Mouse (Mus musculus) MEL (cell line): ENCODE results near the gene Tmem151a. TPM values are rescaled to one million over a fixed set of nuclear protein-coding genes. Genes with fewer than 3 reads are reported as not detected.
A peak's percentile ranks its signal among the peaks of the same experiment; 100 is the strongest.

ENCODE experiments used
- DNase-seq: peaks from one replicate; pipeline ENCODE4 v3.0.0; 2011; ENCODE audit warnings: low read depth, low spot score
- H3K27ac ChIP-seq: 2 replicates; pipeline ENCODE4 v1.5.1; 2012; ENCODE audit warnings: low read depth, mild to moderate bottlenecking, control low read depth, low read length, moderate library complexity; ENCODE audit not compliant: control insufficient read depth
- H3K27me3 ChIP-seq, 2 experiments: fragments of 150-350 bp in 1 of 2; sonication (generic) in 1 of 2; 2 replicates each; pipeline ENCODE4 v1.6.1; 2012; ENCODE audit warnings: low read length in 2 of 2, mild to moderate bottlenecking in 2 of 2, improper control_type of control experiment in 1 of 2, moderate library complexity in 1 of 2; ENCODE audit not compliant: insufficient read depth in 2 of 2, control insufficient read depth in 1 of 2
- H3K36me3 ChIP-seq, 2 experiments: 2 replicates each; pipeline ENCODE4 v1.6.1; 2012 to 2014; ENCODE audit warnings: low read length in 2 of 2, improper control_type of control experiment in 1 of 2, inconsistent platforms in 1 of 2, mild to moderate bottlenecking in 1 of 2; ENCODE audit not compliant: insufficient read depth in 2 of 2, control insufficient read depth in 1 of 2
- H3K4me1 ChIP-seq, 2 experiments: fragments of 150-350 bp in 1 of 2; sonication (generic) in 1 of 2; 2 replicates each; pipeline ENCODE4 v1.6.1; 2012; ENCODE audit warnings: low read length in 2 of 2, improper control_type of control experiment in 1 of 2, mild to moderate bottlenecking in 1 of 2; ENCODE audit not compliant: insufficient read depth in 2 of 2, control insufficient read depth in 1 of 2
- H3K4me3 ChIP-seq, 2 experiments: fragments of 150-350 bp in 1 of 2; sonication (generic) in 1 of 2; 2 replicates each; pipeline ENCODE4 v1.5.1; 2012; ENCODE audit warnings: low read depth in 2 of 2, low read length in 2 of 2, mild to moderate bottlenecking in 2 of 2, moderate library complexity in 2 of 2, control low read depth in 1 of 2, improper control_type of control experiment in 1 of 2; ENCODE audit not compliant: control insufficient read depth in 1 of 2, insufficient read depth in 1 of 2
- H3K79me2 ChIP-seq: 2 replicates; pipeline ENCODE4 v1.6.1; 2012; ENCODE audit warnings: mild to moderate bottlenecking, low read length, moderate library complexity; ENCODE audit not compliant: control insufficient read depth, poor library complexity, insufficient read depth
- H3K9ac ChIP-seq: 2 replicates; pipeline ENCODE4 v1.6.1; 2012; ENCODE audit warnings: low read depth, mild to moderate bottlenecking, control low read depth, low read length, moderate library complexity; ENCODE audit not compliant: control insufficient read depth, poor library complexity, severe bottlenecking
- H3K9me3 ChIP-seq: fragments of 150-350 bp; sonication (generic); replicated peaks from 2 replicates; pipeline ENCODE4 v1.6.1; 2012; ENCODE audit warnings: mild to moderate bottlenecking, low read length, improper control_type of control experiment, moderate library complexity; ENCODE audit not compliant: insufficient read depth
- CHD2 ChIP-seq: IDR thresholded peaks from 2 replicates; pipeline ENCODE4 v1.6.1; 2011; ENCODE audit warnings: low read length, improper control_type of control experiment
- CTCF ChIP-seq, 3 experiments: IDR thresholded peaks in 2 of 3; conservative IDR thresholded peaks in 1 of 3; 2 replicates each; pipeline ENCODE4 v1.5.1; 2011 to 2012; ENCODE audit warnings: low read length in 3 of 3, low read depth in 2 of 3, mild to moderate bottlenecking in 2 of 3, improper control_type of control experiment in 1 of 3, inconsistent platforms in 1 of 3, mixed read lengths in 1 of 3, moderate library complexity in 1 of 3; ENCODE audit not compliant: control insufficient read depth in 1 of 3, insufficient read depth in 1 of 3, poor library complexity in 1 of 3, severe bottlenecking in 1 of 3
- E2F4 ChIP-seq: IDR thresholded peaks from 2 replicates; pipeline ENCODE4 v1.6.1; 2011; ENCODE audit warnings: low read depth, low read length, improper control_type of control experiment, borderline replicate concordance
- ETS1 ChIP-seq: IDR thresholded peaks from 2 replicates; pipeline ENCODE4 v1.6.1; 2012; ENCODE audit warnings: low read depth, mild to moderate bottlenecking, inconsistent platforms, low read length, improper control_type of control experiment, moderate library complexity
- GABPA ChIP-seq: IDR thresholded peaks from 2 replicates; pipeline ENCODE4 v1.6.1; 2012; ENCODE audit warnings: low read depth, mild to moderate bottlenecking, inconsistent platforms, low read length, improper control_type of control experiment, moderate library complexity
- HCFC1 ChIP-seq: IDR thresholded peaks from 2 replicates; pipeline ENCODE4 v1.6.1; 2012; ENCODE audit warnings: low read depth, mild to moderate bottlenecking, inconsistent platforms, low read length, improper control_type of control experiment, moderate library complexity
- KAT2A ChIP-seq: conservative IDR thresholded peaks from 2 replicates; pipeline ENCODE4 v1.6.1; 2012; ENCODE audit warnings: low read depth, low read length, improper control_type of control experiment, inconsistent platforms
- MXI1 ChIP-seq: IDR thresholded peaks from 2 replicates; pipeline ENCODE4 v1.6.1; 2011; ENCODE audit warnings: mild to moderate bottlenecking, low read depth, low read length, improper control_type of control experiment
- MYB ChIP-seq: IDR thresholded peaks from 2 replicates; pipeline ENCODE4 v1.6.1; 2011; ENCODE audit warnings: mild to moderate bottlenecking, low read depth, low read length, improper control_type of control experiment
- POLR2A ChIP-seq, 2 experiments: IDR thresholded peaks; 2 replicates each; pipeline ENCODE4 v1.6.1; 2011 to 2012; ENCODE audit warnings: low read length in 2 of 2, mild to moderate bottlenecking in 2 of 2, control low read depth in 1 of 2, improper control_type of control experiment in 1 of 2, low read depth in 1 of 2, moderate library complexity in 1 of 2; ENCODE audit not compliant: control insufficient read depth in 1 of 2, insufficient read depth in 1 of 2, poor library complexity in 1 of 2
- POLR2AphosphoS5 ChIP-seq: IDR thresholded peaks from 2 replicates; pipeline ENCODE4 v1.6.1; 2012; ENCODE audit warnings: low read depth, borderline replicate concordance, mild to moderate bottlenecking, inconsistent platforms, low read length, moderate library complexity, mixed read lengths
- TBP ChIP-seq: IDR thresholded peaks from 2 replicates; pipeline ENCODE4 v1.8.0; 2011; ENCODE audit warnings: low read depth, low read length, improper control_type of control experiment
- TCF12 ChIP-seq: IDR thresholded peaks from 2 replicates; pipeline ENCODE4 v1.6.1; 2014; ENCODE audit warnings: low read depth, mild to moderate bottlenecking, inconsistent platforms, low read length, improper control_type of control experiment, moderate library complexity
- UBTF ChIP-seq: IDR thresholded peaks from 2 replicates; pipeline ENCODE4 v1.6.1; 2012; ENCODE audit warnings: low read depth, mild to moderate bottlenecking, inconsistent platforms, low read length, improper control_type of control experiment, moderate library complexity, borderline replicate concordance; ENCODE audit not compliant: insufficient read depth
- ZMIZ1 ChIP-seq: IDR thresholded peaks from 2 replicates; pipeline ENCODE4 v1.6.1; 2012; ENCODE audit warnings: low read depth, mild to moderate bottlenecking, inconsistent platforms, low read length, improper control_type of control experiment, moderate library complexity
- polyA plus RNA-seq, 2 experiments: library from polyadenylated mRNA; stranded (reverse) in 1 of 2; unstranded in 1 of 2; fragments of >175 nt in 1 of 2; fragments of >200 nt in 1 of 2; gene quantifications; 2 replicates each; pipeline versions ENCODE4 v1.2.1 to v1.2.4; 2012; ENCODE audit warnings: low replicate concordance in 2 of 2, low read depth in 1 of 2; ENCODE audit not compliant: insufficient read length in 2 of 2, insufficient read depth in 1 of 2, missing spikeins in 1 of 2
- total RNA-seq: library from RNA; depleted of rRNA; stranded (reverse); fragments of 300-350 nt; gene quantifications from 2 replicates; pipeline ENCODE4 v1.2.3, GENCODE M21; 2012

Tmem151a gene
- total and polyA plus RNA-seq, 3 experiments: 0.63 TPM; not detected in 2

GRCm38 (mm10) chr19:5051031-5051430 is 34.3 kb downstream of the Tmem151a start:
- Histone ChIP-seq H3K27me3 (no peaks in the 10 kb centered on the region), H3K9ac (no peak overlapping the region), H3K79me2 (no peaks in the 10 kb centered on the region), H3K27ac (no peak overlapping the region), H3K9me3 (no peaks in the 10 kb centered on the region), H3K4me1 (peaks cover 7 to 14% of the 10 kb centered on the region in 2 experiments; a peak in 3 of 4 replicates), H3K4me3 (no peak overlapping the region), H3K36me3 (peaks cover 2 to 7% of the 10 kb centered on the region in 2 experiments; a peak in 3 of 4 replicates)
- no peak for TF ChIP-seq UBTF
- no peak for TF ChIP-seq MYB
- TF ChIP-seq CHD2: no peak
- TF ChIP-seq TBP: no peak
- DNase-seq: no peak

GRCm38 (mm10) chr19:5050047-5050905 is 35.1 kb downstream of the Tmem151a start, which contains the start of gene Rin1:
TSS of gene Rin1 (plus strand) at chr19:5050481.
- Histone ChIP-seq H3K9ac (no peak within 1 kb of the TSS), H3K79me2 (no peaks in the 10 kb centered on the region), H3K9me3 (no peaks in the 10 kb centered on the region), H3K4me1 (peaks cover 7 to 14% of the 10 kb centered on the region in 2 experiments; a peak in 3 of 4 replicates), H3K27ac (no peak within 1 kb of the TSS), H3K27me3 (no peaks in the 10 kb centered on the region), H3K36me3 (peaks cover 2 to 7% of the 10 kb centered on the region in 2 experiments; a peak in 3 of 4 replicates), H3K4me3 (no peak within 1 kb of the TSS)
- DNase-seq: peak; percentile 51
- TF ChIP-seq CTCF (IDR thresholded peaks at IDR 0.05 in 2 of 3, conservative IDR thresholded peaks at IDR 0.05 in 1 of 3; ENCODE audit: control insufficient read depth in 1 of 3, insufficient read depth in 1 of 3, low read depth in 2 of 3, low read length in 3 of 3, poor library complexity in 1 of 3, severe bottlenecking in 1 of 3): peak; percentile 38 to 60 (median 44)
- TF ChIP-seq ETS1: no peak
- no peak for TF ChIP-seq E2F4

GRCm38 (mm10) chr19:5049325-5049724 is 36.0 kb downstream of the Tmem151a start:
- H3K27ac ChIP-seq: no peak overlapping the region

More at GRCm38 (mm10) chr19:5049325-5049724, 36.0 kb downstream of the Tmem151a start:
- Histone ChIP-seq H3K79me2 (no peaks in the 10 kb centered on the region), H3K9ac (no peak overlapping the region), H3K36me3 (peaks cover 2 to 4% of the 10 kb centered on the region in 2 experiments; a peak in 3 of 4 replicates), H3K4me3 (no peak overlapping the region), H3K9me3 (no peaks in the 10 kb centered on the region), H3K27me3 (no peaks in the 10 kb centered on the region), H3K4me1 (peaks cover 6 to 9% of the 10 kb centered on the region in 2 experiments; a peak in 3 of 4 replicates)
- DNase-seq: no peak
- TF ChIP-seq E2F4 (no peak), POLR2AphosphoS5 (no peak), ZMIZ1 (no peak), HCFC1 (no peak), POLR2A (IDR thresholded peaks at IDR 0.05; ENCODE audit: control insufficient read depth in 1 of 2, insufficient read depth in 1 of 2, low read depth in 1 of 2, low read length in 2 of 2, poor library complexity in 1 of 2) (no peak), GABPA (no peak), TCF12 (no peak), MXI1 (no peak), MYB (no peak), KAT2A (no peak)
